In genomic region chr2:21053596-21053995, GRCm38 (mm10) we compare ENCODE assay signal across 17 mouse cellular contexts.
DNase-seq lines count a peak whose midpoint lies in the region; ATAC-seq lines count a peak whose summit lies in the region.
"Had no signal": no experiment of that assay in that cellular context is flagged by ENCODE, and none has a peak within 500 bp of the region (broad histone marks: within the 10 kb centered on the region; RNA-seq: fewer than 3 reads in every experiment).

No protein-coding gene starts in this region.

- intact Hi-C loops in left cerebral cortex, postnatal 4 days (cut with DNase I), result no loop called here
- intact Hi-C loops in left cerebral cortex, postnatal 36 days (cut with DNase I), result loop anchor here (1.0 kb wide), 1 partner anchor 80 kb away; no protein-coding TSS in a partner anchor

- ATAC-seq in megakaryocyte, adult 5-6 weeks (ENCODE audit: poor library complexity, severe bottlenecking), result no peak
- ATAC-seq: midbrain, embryonic 13.5 days had no signal

- DNase-seq in frontal cortex, postnatal 36 days (ENCODE audit: low spot score in 2 of 2), result peak; percentile 50 to 67
- DNase-seq in frontal cortex, postnatal 14 days (ENCODE audit: low spot score in 2 of 2), result no peak
- peak; percentile 59 to 71 for DNase-seq in left cerebral cortex, adult 9 months (ENCODE audit: low spot score in 2 of 2)
- no peak for DNase-seq in left cerebral cortex, postnatal 4 days
- DNase-seq in brain, adult 2 months (ENCODE audit: low read depth, low spot score), result peak; percentile 85
- peak; percentile 42 to 45 for DNase-seq in left cerebral cortex, postnatal 36 days (ENCODE audit: low spot score in 2 of 2)
- DNase-seq in embryo, embryonic 11 days, result no peak
- DNase-seq: adrenal gland, postnatal 36 days; cerebellum, adult 18-20 months; heart, postnatal 10 days; kidney, adult 2 months; kidney, postnatal 10 days; lung, adult 18-20 months; spleen, adult 18-20 months; thymus, adult 2 months had no signal

Comparison
In these comparisons a context has a peak if more than half of its experiments do, and no peak if none do; other contexts are left out.
1. DNase-seq: peak in frontal cortex, postnatal 36 days (2 of 2), left cerebral cortex, adult 9 months (2 of 2), brain, adult 2 months (single experiment) and left cerebral cortex, postnatal 36 days (2 of 2); none in frontal cortex, postnatal 14 days (0 of 2), left cerebral cortex, postnatal 4 days (single experiment) and embryo, embryonic 11 days (single experiment).